Mouse (Mus musculus) lung, embryonic 15.5 days (tissue): ENCODE measurements around the gene Snd1. TPM values are rescaled to one million over a fixed set of nuclear protein-coding genes. Genes with fewer than 3 reads are reported as not detected.

Experiments
- ATAC-seq: fragments of 200-750 bp; cut with Nextera tagmentation; 2 replicates; pipeline ENCODE4 v1.8.0; 2017; ENCODE audit warnings: moderate number of reproducible peaks, borderline replicate concordance; ENCODE audit not compliant: low FRiP score, low TSS enrichment; ENCODE audit errors: extremely low read depth
- H3K27ac ChIP-seq: fragments of 300-500 bp; sonication (generic); 2 replicates; pipeline ENCODE4 v1.5.1; 2015; ENCODE audit warnings: moderate library complexity, mild to moderate bottlenecking, inconsistent platforms
- H3K27me3 ChIP-seq: fragments of 300-500 bp; sonication (generic); 2 replicates; pipeline ENCODE4 v1.6.1; 2015; ENCODE audit warnings: inconsistent platforms
- H3K36me3 ChIP-seq: fragments of 300-500 bp; sonication (generic); 2 replicates; pipeline ENCODE4 v1.6.1; 2015; ENCODE audit warnings: inconsistent platforms
- H3K4me1 ChIP-seq: fragments of 300-500 bp; sonication (generic); 2 replicates; pipeline ENCODE4 v1.6.1; 2015; ENCODE audit warnings: inconsistent platforms
- H3K4me2 ChIP-seq: fragments of 300-500 bp; sonication (generic); 2 replicates; pipeline ENCODE4 v1.6.1; 2015; ENCODE audit warnings: inconsistent platforms, mild to moderate bottlenecking, moderate library complexity
- H3K4me3 ChIP-seq: fragments of 300-500 bp; sonication (generic); 2 replicates; pipeline ENCODE4 v1.5.1; 2015; ENCODE audit warnings: mild to moderate bottlenecking, inconsistent platforms
- H3K9ac ChIP-seq: fragments of 300-500 bp; sonication (generic); 2 replicates; pipeline ENCODE4 v1.6.1; 2015; ENCODE audit warnings: inconsistent platforms
- H3K9me3 ChIP-seq: fragments of 300-500 bp; sonication (generic); 2 replicates; pipeline ENCODE4 v1.6.1; 2016; ENCODE audit warnings: inconsistent platforms
- WGBS: fragments of 180-500 bp; shearing (Covaris S2); methylation state at CpG from one replicate; pipeline ENCODE4 v1.1.7; 2015; 5-methylcytosine and 5-hydroxymethylcytosine counted together
- polyA plus RNA-seq: library from polyadenylated mRNA; unstranded; fragments of >200 nt; fragmentation: Nextera tagmentation; extraction: Ambion mirVana; gene quantifications from 2 replicates; pipeline ENCODE4 v1.2.1, GENCODE M21; 2015

The Snd1 gene
- polyA plus RNA-seq: 131 TPM in 2 replicates

GRCm38 (mm10) chr6:28474839-28475238, at the start of gene Snd1:
Snd1 (plus strand) TSS chr6:28475139.
- 81% methylated on average over 5 of the region's 5 CpGs for WGBS
- Histone ChIP-seq H3K9ac (no peak within 1 kb of the TSS), H3K4me1 (peaks cover 5% of the 10 kb centered on the region; the same call in 1 of the 2 replicates), H3K9me3 (no peaks in the 10 kb centered on the region), H3K4me2 (no peak within 1 kb of the TSS), H3K27me3 (no peaks in the 10 kb centered on the region), H3K36me3 (no peaks in the 10 kb centered on the region), H3K4me3 (no peak within 1 kb of the TSS), H3K27ac (no peak within 1 kb of the TSS)
- no peak for ATAC-seq

DNA sequence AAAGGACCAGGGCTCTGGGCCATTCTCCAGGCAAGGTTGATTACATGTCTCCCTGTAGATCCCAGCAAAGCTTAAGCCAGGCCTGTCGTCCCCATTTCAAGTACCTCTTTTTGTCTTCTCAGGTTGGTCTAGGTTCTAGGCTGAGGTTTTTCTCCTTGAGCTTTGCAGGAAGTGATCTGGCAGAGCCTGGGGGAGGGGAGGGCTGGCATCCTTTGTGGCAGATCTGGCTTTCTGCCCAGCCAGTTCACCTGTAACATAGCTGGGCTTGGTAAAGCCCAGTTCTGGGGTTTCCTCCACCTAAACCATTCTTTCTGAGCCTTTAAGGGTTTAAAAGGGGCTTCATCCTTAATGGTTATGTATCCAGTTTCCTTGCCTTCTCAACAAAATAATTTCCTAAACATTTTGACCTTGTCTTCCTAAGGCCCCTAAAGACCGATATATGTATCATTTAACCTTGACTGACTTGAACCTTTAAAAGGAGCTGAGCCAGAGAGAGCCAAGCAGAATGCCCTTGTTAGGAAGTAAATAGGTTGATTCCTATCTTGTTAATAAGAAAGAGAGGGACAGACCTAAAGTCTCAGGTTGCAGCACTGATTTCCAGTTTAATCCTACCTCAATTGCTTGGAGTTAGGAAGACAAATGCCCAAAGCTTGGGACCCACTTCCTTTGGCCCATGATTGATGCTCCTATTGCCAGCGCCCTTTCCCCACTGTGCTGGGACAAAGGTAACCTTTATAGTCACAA, 47.7 kb upstream of the Snd1 start, which contains the start of gene Fscn3:
Fscn3 (plus strand) TSS at position 694 of the 744 bp plus-strand sequence.
- ATAC-seq: no peak
- peaks cover 21% of the 10 kb centered on the region for H3K36me3 ChIP-seq
- no peak within 1 kb of the TSS for H3K4me3 ChIP-seq
- WGBS: 80% methylated on average over 3 of the region's 3 CpGs
- no peak within 1 kb of the TSS for H3K9ac ChIP-seq
- H3K9me3 ChIP-seq: no peaks in the 10 kb centered on the region
- H3K4me2 ChIP-seq: no peak within 1 kb of the TSS
- H3K27me3 ChIP-seq: no peaks in the 10 kb centered on the region
- no peak within 1 kb of the TSS for H3K27ac ChIP-seq
- peaks cover 13% of the 10 kb centered on the region for H3K4me1 ChIP-seq

DNA sequence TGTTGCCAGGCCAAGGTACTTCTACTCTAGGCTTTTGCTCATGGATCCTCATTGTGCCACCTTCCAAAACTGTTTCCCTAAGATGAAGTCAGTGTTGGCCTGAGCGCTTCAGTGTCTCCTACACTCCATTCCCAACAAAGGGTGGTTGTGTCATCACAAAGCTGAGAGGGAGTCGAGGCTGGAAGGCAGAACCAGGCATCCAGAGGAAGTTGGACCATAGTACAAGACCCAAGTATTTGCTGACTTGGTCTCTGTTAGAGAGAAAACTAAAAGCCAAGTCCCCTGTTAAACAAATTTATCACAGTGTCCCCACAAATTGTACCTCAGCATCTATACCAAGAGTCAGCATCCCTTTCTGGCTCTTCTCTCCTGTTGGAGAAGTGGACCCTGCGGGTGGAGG, 46.6 kb upstream of the Snd1 start, which contains the start of gene Gcc1:
Gcc1 (minus strand) TSS at position 101 of the 400 bp plus-strand sequence.
- Histone ChIP-seq H3K9me3 (no peaks in the 10 kb centered on the region), H3K4me2 (no peak within 1 kb of the TSS), H3K27ac (no peak within 1 kb of the TSS), H3K27me3 (no peaks in the 10 kb centered on the region), H3K9ac (no peak within 1 kb of the TSS), H3K4me3 (no peak within 1 kb of the TSS), H3K4me1 (peaks cover 9% of the 10 kb centered on the region), H3K36me3 (peaks cover 21% of the 10 kb centered on the region)
- ATAC-seq: no peak
- WGBS: 89% methylated on average over 3 of the region's 3 CpGs

GRCm38 (mm10) chr6:28429870-28430269, 45.1 kb upstream of the Snd1 start:
- 78% methylated on average over 11 of the region's 11 CpGs for WGBS
- no peak overlapping the region for H3K4me3 ChIP-seq
- ATAC-seq: no peak
- H3K36me3 ChIP-seq: peaks cover 21% of the 10 kb centered on the region
- peaks cover 3% of the 10 kb centered on the region; the same call in 1 of the 2 replicates for H3K4me1 ChIP-seq
- no peaks in the 10 kb centered on the region for H3K27me3 ChIP-seq
- H3K9me3 ChIP-seq: no peaks in the 10 kb centered on the region
- no peak overlapping the region for H3K4me2 ChIP-seq
- no peak overlapping the region for H3K9ac ChIP-seq
- no peak overlapping the region for H3K27ac ChIP-seq

GRCm38 (mm10) chr6:28430795-28431537, 44.0 kb upstream of the Snd1 start:
- Histone ChIP-seq H3K4me1 (no peaks in the 10 kb centered on the region), H3K4me2 (no peak overlapping the region), H3K9me3 (no peaks in the 10 kb centered on the region), H3K9ac (no peak overlapping the region), H3K27me3 (no peaks in the 10 kb centered on the region), H3K36me3 (peaks cover 17% of the 10 kb centered on the region), H3K4me3 (no peak overlapping the region), H3K27ac (no peak overlapping the region)
- ATAC-seq: 0 out of 2 replicates have a peak, but pooled peaks have one; percentile 11
- 74% methylated on average over 10 of the region's 10 CpGs for WGBS

DNA sequence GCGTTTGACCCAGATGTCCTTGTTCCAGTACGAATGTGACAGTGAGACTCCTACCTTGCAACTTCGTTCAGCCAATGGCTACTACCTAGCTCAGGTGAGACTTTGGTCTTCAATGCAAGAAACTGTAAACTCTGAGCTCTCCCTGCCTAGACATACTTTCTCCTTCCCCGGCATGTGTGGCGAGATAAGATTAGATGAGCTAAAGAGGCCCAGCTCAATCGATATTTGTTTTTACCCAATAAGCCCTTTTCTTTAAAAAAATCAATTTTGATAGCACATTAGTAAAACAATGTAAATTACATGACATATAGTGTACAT, 43.4 kb upstream of the Snd1 start:
- Histone ChIP-seq H3K27me3 (no peaks in the 10 kb centered on the region), H3K9ac (no peak overlapping the region), H3K9me3 (no peaks in the 10 kb centered on the region), H3K27ac (no peak overlapping the region), H3K36me3 (peaks cover 14% of the 10 kb centered on the region), H3K4me3 (no peak overlapping the region), H3K4me1 (no peaks in the 10 kb centered on the region), H3K4me2 (no peak overlapping the region)
- 59% methylated on average over 6 of the region's 6 CpGs for WGBS
- ATAC-seq: no peak

GRCm38 (mm10) chr6:28447937-28448336, 27.0 kb upstream of the Snd1 start:
- no peak overlapping the region for H3K27ac ChIP-seq
- WGBS: 78% methylated on average over 7 of the region's 7 CpGs
- no peak for ATAC-seq

GRCm38 (mm10) chr6:28449253-28449652, 25.7 kb upstream of the Snd1 start, which contains the start of gene Pax4:
Pax4 (minus strand) TSS chr6:28449353.
- no peak within 1 kb of the TSS for H3K9ac ChIP-seq
- H3K27me3 ChIP-seq: peaks cover 31% of the 10 kb centered on the region
- H3K4me2 ChIP-seq: no peak within 1 kb of the TSS
- no peak for ATAC-seq
- no peak within 1 kb of the TSS for H3K4me3 ChIP-seq
- H3K36me3 ChIP-seq: no peaks in the 10 kb centered on the region
- no peak within 1 kb of the TSS for H3K27ac ChIP-seq
- WGBS: 72% methylated on average over 2 of the region's 2 CpGs
- H3K4me1 ChIP-seq: no peaks in the 10 kb centered on the region
- H3K9me3 ChIP-seq: no peaks in the 10 kb centered on the region

More at GRCm38 (mm10) chr6:28447937-28448336, 27.0 kb upstream of the Snd1 start:
- no peaks in the 10 kb centered on the region for H3K4me1 ChIP-seq
- H3K4me3 ChIP-seq: no peak overlapping the region
- H3K36me3 ChIP-seq: no peaks in the 10 kb centered on the region
- H3K9ac ChIP-seq: no peak overlapping the region
- no peak overlapping the region for H3K4me2 ChIP-seq
- peaks cover 31% of the 10 kb centered on the region for H3K27me3 ChIP-seq
- no peaks in the 10 kb centered on the region for H3K9me3 ChIP-seq

- 14% methylated on average over 5 of the region's 5 CpGs for WGBS
- Histone ChIP-seq H3K4me1 (no peaks in the 10 kb centered on the region), H3K9ac (no peak overlapping the region), H3K27me3 (peaks cover 31% of the 10 kb centered on the region), H3K9me3 (no peaks in the 10 kb centered on the region), H3K36me3 (no peaks in the 10 kb centered on the region), H3K4me2 (no peak overlapping the region), H3K4me3 (no peak overlapping the region), H3K27ac (no peak overlapping the region)
- ATAC-seq: no peak
Observed at GRCm38 (mm10) chr6:28450481-28450880, 24.5 kb upstream of the Snd1 start.

DNA sequence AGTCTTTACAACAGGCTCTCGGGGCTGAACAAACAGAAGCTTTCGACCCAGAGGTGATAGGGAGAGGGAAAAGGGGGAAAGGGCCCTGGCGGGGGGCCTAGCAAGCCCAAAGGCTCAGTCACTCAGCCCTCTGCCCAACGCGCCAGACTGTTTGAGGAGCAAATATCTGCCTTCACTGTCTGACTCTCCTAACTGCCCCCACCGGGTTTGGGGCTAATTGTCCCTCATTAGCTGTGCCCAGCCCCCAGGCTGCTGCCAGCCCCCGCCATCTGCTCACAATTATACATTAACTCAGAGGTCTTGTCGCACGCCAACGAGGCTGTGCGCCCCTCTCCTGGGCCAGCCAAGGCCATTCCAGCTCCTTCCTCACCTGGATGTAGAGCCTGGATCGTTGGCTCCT, 24.0 kb upstream of the Snd1 start:
- H3K36me3 ChIP-seq: no peaks in the 10 kb centered on the region
- no peak overlapping the region for H3K9ac ChIP-seq
- H3K9me3 ChIP-seq: no peaks in the 10 kb centered on the region
- no peak overlapping the region for H3K27ac ChIP-seq
- no peaks in the 10 kb centered on the region for H3K4me1 ChIP-seq
- ATAC-seq: no peak
- WGBS: under 1% methylated on average over 11 of the region's 12 CpGs
- H3K4me3 ChIP-seq: no peak overlapping the region
- no peak overlapping the region for H3K4me2 ChIP-seq
- peaks cover 31% of the 10 kb centered on the region for H3K27me3 ChIP-seq

GRCm38 (mm10) chr6:28459221-28459668, 15.7 kb upstream of the Snd1 start:
- Histone ChIP-seq H3K4me1 (no peaks in the 10 kb centered on the region), H3K4me2 (no peak overlapping the region), H3K36me3 (no peaks in the 10 kb centered on the region), H3K27ac (no peak overlapping the region), H3K9ac (no peak overlapping the region), H3K9me3 (no peaks in the 10 kb centered on the region), H3K4me3 (no peak overlapping the region), H3K27me3 (no peaks in the 10 kb centered on the region)
- no peak for ATAC-seq

DNA sequence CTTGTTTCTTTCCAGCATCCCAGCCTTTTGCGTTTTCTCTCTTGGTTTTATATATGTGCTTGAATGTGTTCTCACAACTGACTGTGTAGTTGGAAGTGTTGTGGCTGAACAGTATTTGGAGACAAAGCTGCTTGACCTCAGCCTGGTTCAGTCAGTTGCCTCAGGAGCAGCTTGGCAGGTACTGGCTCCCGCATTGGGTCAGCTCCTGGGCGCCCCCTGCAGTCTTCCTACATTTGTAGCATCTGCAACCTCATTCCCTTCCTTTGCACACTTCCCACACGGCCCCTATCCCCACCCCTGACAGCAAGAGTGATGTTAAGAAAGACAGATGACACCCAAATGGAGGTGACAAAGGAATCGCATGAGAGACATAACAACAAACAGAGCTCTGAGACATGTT, 14.4 kb upstream of the Snd1 start:
- Histone ChIP-seq H3K4me2 (no peak overlapping the region), H3K27ac (no peak overlapping the region), H3K9ac (no peak overlapping the region), H3K36me3 (no peaks in the 10 kb centered on the region), H3K4me1 (no peaks in the 10 kb centered on the region), H3K4me3 (no peak overlapping the region), H3K9me3 (no peaks in the 10 kb centered on the region), H3K27me3 (no peaks in the 10 kb centered on the region)
- WGBS: 5% methylated on average over 5 of the region's 5 CpGs
- no peak for ATAC-seq
